Mouse (Mus musculus): ENCODE data around the gene Sertad3.

Gene Sertad3

GRCm38 (mm10) chr7:27467648-27468047, 5.9 kb upstream of the Sertad3 start:
- no peak for DNase-seq (ENCODE audit: low spot score in 2 of 2)

GRCm38 (mm10) chr7:27471390-27472120, 2.0 kb upstream of the Sertad3 start:
- no peak for DNase-seq (ENCODE audit: low spot score in 2 of 2)

GRCm38 (mm10) chr7:27472596-27472995, 972 bp upstream of the Sertad3 start:
- no peak for DNase-seq (ENCODE audit: low spot score in 2 of 2)

GRCm38 (mm10) chr7:27473835-27474489, 394 bp downstream of the Sertad3 start:
- DNase-seq (ENCODE audit: low spot score in 2 of 2), result no peak

GRCm38 (mm10) chr7:27474490-27474954, 954 bp downstream of the Sertad3 start:
- DNase-seq (ENCODE audit: low spot score in 2 of 2), result peak; percentile 96

- no peak for DNase-seq (ENCODE audit: low spot score in 2 of 2)
These were observed 2.0 kb downstream of the Sertad3 start for GRCm38 (mm10) chr7:27475596-27475995.

GRCm38 (mm10) chr7:27476098-27476635, 2.6 kb downstream of the Sertad3 start:
- DNase-seq (ENCODE audit: low spot score in 2 of 2), result no peak

GRCm38 (mm10) chr7:27478561-27478960, 5.0 kb downstream of the Sertad3 start:
- DNase-seq (ENCODE audit: low spot score in 2 of 2), result no peak

- DNase-seq (ENCODE audit: low spot score in 2 of 2), result no peak
These were observed 6.2 kb downstream of the Sertad3 start for GRCm38 (mm10) chr7:27479750-27480149.

GRCm38 (mm10) chr7:27480506-27480905, 6.9 kb downstream of the Sertad3 start:
- no peak for DNase-seq (ENCODE audit: low spot score in 2 of 2)

- DNase-seq (ENCODE audit: low spot score in 2 of 2), result no peak
These were observed 7.5 kb downstream of the Sertad3 start for GRCm38 (mm10) chr7:27480927-27481626.

- peak; percentile 67 to 69 for DNase-seq (ENCODE audit: low spot score in 2 of 2)
These were observed 8.0 kb downstream of the Sertad3 start for GRCm38 (mm10) chr7:27481627-27481969.

- DNase-seq (ENCODE audit: low spot score in 2 of 2), result no peak
These were observed 10.3 kb downstream of the Sertad3 start for GRCm38 (mm10) chr7:27483860-27484259.

GRCm38 (mm10) chr7:27486102-27486769, 12.7 kb downstream of the Sertad3 start:
- no peak for DNase-seq (ENCODE audit: low spot score in 2 of 2)

- peak; percentile 100 for DNase-seq (ENCODE audit: low spot score in 2 of 2)
These were observed 13.5 kb downstream of the Sertad3 start, which contains the start of gene Sertad1 for GRCm38 (mm10) chr7:27486770-27487697. Gene Sertad1, plus strand, starts transcription at chr7:27486910.

GRCm38 (mm10) chr7:27487740-27488268, 14.2 kb downstream of the Sertad3 start:
- no peak for DNase-seq (ENCODE audit: low spot score in 2 of 2)

- no peak for DNase-seq (ENCODE audit: low spot score in 2 of 2)
These were observed 15.8 kb downstream of the Sertad3 start for GRCm38 (mm10) chr7:27489270-27489869.

GRCm38 (mm10) chr7:27490227-27490542, 16.6 kb downstream of the Sertad3 start:
- DNase-seq (ENCODE audit: low spot score in 2 of 2), result no peak

GRCm38 (mm10) chr7:27490543-27491329, 17.2 kb downstream of the Sertad3 start:
- DNase-seq (ENCODE audit: low spot score in 2 of 2), result peak; percentile 83 to 88
